Mouse (Mus musculus) yolk sac, embryonic 10.5 days (tissue): ENCODE results near the gene Prm3.
A peak's percentile ranks its signal among the peaks of the same experiment; 100 is the strongest.
"Not testable (repeated sequence)": the region's sequence is repeated elsewhere in the genome, so short reads cannot be mapped to it uniquely, and the experiment has no call there.

Experiments
- DNase-seq: peaks from one replicate; pipeline ENCODE4 v3.0.0-alpha.2; 2017; ENCODE audit warnings: low spot score

The Prm3 gene

GRCm38 (mm10) chr16:10790702-10791101, at the start of gene Prm3:
Prm3 (minus strand) TSS chr16:10790914.
- no peak for DNase-seq

- DNase-seq: no peak
Observed at GRCm38 (mm10) chr16:10840018-10840417, 49.3 kb upstream of the Prm3 start.

- DNase-seq: peak; percentile 56
Observed at GRCm38 (mm10) chr16:10838487-10839245, 48.0 kb upstream of the Prm3 start.

GRCm38 (mm10) chr16:10837903-10838302, 47.2 kb upstream of the Prm3 start:
- DNase-seq: no peak

GRCm38 (mm10) chr16:10837250-10837649, 46.5 kb upstream of the Prm3 start:
- no peak for DNase-seq

- no peak for DNase-seq
Observed at GRCm38 (mm10) chr16:10836388-10836787, 45.7 kb upstream of the Prm3 start.

GRCm38 (mm10) chr16:10834911-10835587, 44.3 kb upstream of the Prm3 start, which contains the start of gene Rmi2:
Rmi2 (plus strand) TSS chr16:10835059.
- DNase-seq: peak; percentile 92

- peak; percentile 20 for DNase-seq
Observed at GRCm38 (mm10) chr16:10834542-10834910, 43.8 kb upstream of the Prm3 start.

GRCm38 (mm10) chr16:10828461-10828805, 37.7 kb upstream of the Prm3 start:
- DNase-seq: no peak

- no peak for DNase-seq
Observed at GRCm38 (mm10) chr16:10827766-10828460, 37.2 kb upstream of the Prm3 start.

GRCm38 (mm10) chr16:10827269-10827668, 36.6 kb upstream of the Prm3 start:
- DNase-seq: no peak

- DNase-seq: no peak
Observed at GRCm38 (mm10) chr16:10825840-10826239, 35.1 kb upstream of the Prm3 start.

GRCm38 (mm10) chr16:10824536-10824935, 33.8 kb upstream of the Prm3 start:
- no peak for DNase-seq

GRCm38 (mm10) chr16:10821387-10821786, 30.7 kb upstream of the Prm3 start:
- no peak for DNase-seq

GRCm38 (mm10) chr16:10819966-10820365, 29.3 kb upstream of the Prm3 start:
- DNase-seq: no peak

- DNase-seq: no peak
Observed at GRCm38 (mm10) chr16:10818579-10819135, 27.9 kb upstream of the Prm3 start.

- no peak for DNase-seq
Observed at GRCm38 (mm10) chr16:10814864-10815263, 24.1 kb upstream of the Prm3 start.

GRCm38 (mm10) chr16:10813726-10814125, 23.0 kb upstream of the Prm3 start:
- DNase-seq: no peak

- no peak for DNase-seq
Observed at GRCm38 (mm10) chr16:10812865-10813371, 22.2 kb upstream of the Prm3 start, which contains the start of gene Gm11172. Gm11172 (plus strand) TSS chr16:10812915.

- no peak for DNase-seq
Observed at GRCm38 (mm10) chr16:10810376-10810775, 19.7 kb upstream of the Prm3 start.

GRCm38 (mm10) chr16:10805789-10806527, 15.2 kb upstream of the Prm3 start, which contains the start of gene Prm1:
Prm1 (minus strand) TSS chr16:10805839.
- no peak for DNase-seq

- not testable (repeated sequence) for DNase-seq
Observed at GRCm38 (mm10) chr16:10802420-10802819, 11.7 kb upstream of the Prm3 start.
